Mouse (Mus musculus) left cerebral cortex, postnatal 4 days (tissue): ENCODE results near the gene Tbx20. TPM values are rescaled to one million over a fixed set of nuclear protein-coding genes. Genes with fewer than 3 reads are reported as not detected.

Experiments
- DNase-seq: peaks from one replicate; pipeline ENCODE4 v3.0.0-alpha.2; 2022
- intact Hi-C: fragments of 180-260 bp; cut with DNase I; formaldehyde crosslinking; loops from one replicate; pipeline ENCODE4 v1.15.1; 2025
- total RNA-seq, 2 experiments: library from RNA; stranded (reverse); gene quantifications; 2 replicates each; pipeline ENCODE4 v1.2.3; 2021

The Tbx20 gene
- total RNA-seq: not detected

GRCm38 (mm10) chr9:24774160-24774969 is at the start of gene Tbx20:
TSS of gene Tbx20 (minus strand) at chr9:24774303.
- intact Hi-C loops: loop anchor here (10.0 kb wide), 1 partner anchor 250 kb away; no protein-coding TSS in a partner anchor
- DNase-seq: peak; percentile 18

- intact Hi-C loops: no loop called here
- no peak for DNase-seq
Observed at GRCm38 (mm10) chr9:24818511-24818910, 44.4 kb upstream of the Tbx20 start.

GRCm38 (mm10) chr9:24812461-24812860 is 38.4 kb upstream of the Tbx20 start:
- peak; percentile 46 for DNase-seq
- intact Hi-C loops: no loop called here

GRCm38 (mm10) chr9:24792110-24792509 is 18.0 kb upstream of the Tbx20 start:
- DNase-seq: no peak
- intact Hi-C loops: no loop called here

GRCm38 (mm10) chr9:24789396-24789795 is 15.3 kb upstream of the Tbx20 start:
- DNase-seq: no peak
- intact Hi-C loops: no loop called here

- intact Hi-C loops: no loop called here
- DNase-seq: no peak
Observed at GRCm38 (mm10) chr9:24782338-24782737, 8.2 kb upstream of the Tbx20 start.

GRCm38 (mm10) chr9:24780929-24781441 is 6.9 kb upstream of the Tbx20 start:
- DNase-seq: peak; percentile 7
- intact Hi-C loops: no loop called here

- intact Hi-C loops: no loop called here
- DNase-seq: no peak
Observed at GRCm38 (mm10) chr9:24780391-24780928, 6.4 kb upstream of the Tbx20 start.

GRCm38 (mm10) chr9:24779975-24780374 is 5.9 kb upstream of the Tbx20 start:
- intact Hi-C loops: loop anchor here (10.0 kb wide), 1 partner anchor 245 kb away; no protein-coding TSS in a partner anchor
- DNase-seq: no peak

GRCm38 (mm10) chr9:24778571-24778970 is 4.5 kb upstream of the Tbx20 start:
- intact Hi-C loops: loop anchor here (10.0 kb wide), 1 partner anchor 246 kb away; no protein-coding TSS in a partner anchor
- DNase-seq: no peak

GRCm38 (mm10) chr9:24777961-24778360 is 3.9 kb upstream of the Tbx20 start:
- intact Hi-C loops: loop anchor here (10.0 kb wide), 1 partner anchor 247 kb away; no protein-coding TSS in a partner anchor
- peak; percentile 17 for DNase-seq

- intact Hi-C loops: loop anchor here (10.0 kb wide), 1 partner anchor 247 kb away; no protein-coding TSS in a partner anchor
- DNase-seq: peak; percentile 45
Observed at GRCm38 (mm10) chr9:24777176-24777895, 3.2 kb upstream of the Tbx20 start.

GRCm38 (mm10) chr9:24776487-24776886 is 2.4 kb upstream of the Tbx20 start:
- intact Hi-C loops: loop anchor here (10.0 kb wide), 1 partner anchor 248 kb away; no protein-coding TSS in a partner anchor
- no peak for DNase-seq

GRCm38 (mm10) chr9:24775567-24775966 is 1.5 kb upstream of the Tbx20 start:
- intact Hi-C loops: loop anchor here (10.0 kb wide), 1 partner anchor 249 kb away; no protein-coding TSS in a partner anchor

GRCm38 (mm10) chr9:24775001-24775400 is 898 bp upstream of the Tbx20 start:
- DNase-seq: no peak
- intact Hi-C loops: loop anchor here (10.0 kb wide), 1 partner anchor 250 kb away; no protein-coding TSS in a partner anchor

More at GRCm38 (mm10) chr9:24775567-24775966, 1.5 kb upstream of the Tbx20 start:
- no peak for DNase-seq

- peak; percentile 4 for DNase-seq
Observed at GRCm38 (mm10) chr9:24773669-24774068, 434 bp downstream of the Tbx20 start.

GRCm38 (mm10) chr9:24773171-24773570 is 932 bp downstream of the Tbx20 start:
- intact Hi-C loops: loop anchor here (10.0 kb wide), 1 partner anchor 252 kb away; no protein-coding TSS in a partner anchor
- no peak for DNase-seq

More at GRCm38 (mm10) chr9:24773669-24774068, 434 bp downstream of the Tbx20 start:
- intact Hi-C loops: loop anchor here (10.0 kb wide), 1 partner anchor 251 kb away; no protein-coding TSS in a partner anchor

GRCm38 (mm10) chr9:24772431-24773120 is 1.5 kb downstream of the Tbx20 start:
- no peak for DNase-seq
- intact Hi-C loops: loop anchor here (10.0 kb wide), 1 partner anchor 252 kb away; no protein-coding TSS in a partner anchor

- intact Hi-C loops: loop anchor here (10.0 kb wide), 1 partner anchor 253 kb away; no protein-coding TSS in a partner anchor
- DNase-seq: no peak
Observed at GRCm38 (mm10) chr9:24771713-24772112, 2.4 kb downstream of the Tbx20 start.
